Mouse (Mus musculus) layer of hippocampus, postnatal 10 days (tissue): ENCODE results near the gene Klhl42. TPM values are rescaled to one million over a fixed set of nuclear protein-coding genes. Genes with fewer than 3 reads are reported as not detected.
A peak's percentile ranks its signal among the peaks of the same experiment; 100 is the strongest.

Experiments
- DNase-seq, 2 experiments: peaks; one replicate each; pipeline ENCODE4 v3.0.0; 2021; ENCODE audit warnings: low spot score in 2 of 2
- long read RNA-seq: library from polyadenylated mRNA; stranded (forward); transcript quantifications from one replicate; pipeline ENCODE4 v2.0.0, GENCODE M21; 2023
- total RNA-seq, 2 experiments: library from RNA; stranded (reverse); gene quantifications; 2 replicates each; pipeline ENCODE4 v1.2.3; 2021

Klhl42 gene
- 10 to 100 TPM; 23.5 to 25.7 TPM for total RNA-seq
- long read RNA-seq, full-length matches to known transcripts: 11 of 13 reads
- long read RNA-seq, partial matches to known transcripts: 0 of 13 reads
- long read RNA-seq, other reads (novel, unspliced or antisense): 2 of 13 reads

GRCm38 (mm10) chr6:147091136-147092120 is at the start of gene Klhl42:
TSS of gene Klhl42 (plus strand) at chr6:147091379.
- peak; percentile 67 to 77 for DNase-seq

GRCm38 (mm10) chr6:147042291-147043290 is 48.6 kb upstream of the Klhl42 start, which contains the start of gene Mrps35:
TSS of gene Mrps35 (plus strand) at chr6:147042764.
- DNase-seq: peak; percentile 86 to 91

GRCm38 (mm10) chr6:147043633-147044032 is 47.5 kb upstream of the Klhl42 start:
- no peak for DNase-seq

GRCm38 (mm10) chr6:147049239-147049805 is 41.9 kb upstream of the Klhl42 start:
- no peak for DNase-seq

GRCm38 (mm10) chr6:147051666-147052065 is 39.5 kb upstream of the Klhl42 start:
- DNase-seq: no peak

GRCm38 (mm10) chr6:147052440-147052839 is 38.7 kb upstream of the Klhl42 start:
- DNase-seq: no peak

GRCm38 (mm10) chr6:147053785-147054646 is 37.2 kb upstream of the Klhl42 start:
- no peak for DNase-seq

GRCm38 (mm10) chr6:147055374-147055977 is 35.7 kb upstream of the Klhl42 start:
- DNase-seq: no peak

GRCm38 (mm10) chr6:147059326-147059725 is 31.9 kb upstream of the Klhl42 start:
- DNase-seq: no peak

GRCm38 (mm10) chr6:147061630-147062029 is 29.5 kb upstream of the Klhl42 start:
- no peak for DNase-seq

- DNase-seq: no peak
These were observed 29.1 kb upstream of the Klhl42 start for GRCm38 (mm10) chr6:147062034-147062433.

- DNase-seq: no peak
These were observed 28.5 kb upstream of the Klhl42 start for GRCm38 (mm10) chr6:147062694-147063093.

GRCm38 (mm10) chr6:147064226-147064943 is 26.8 kb upstream of the Klhl42 start:
- no peak for DNase-seq

GRCm38 (mm10) chr6:147064944-147065261 is 26.3 kb upstream of the Klhl42 start:
- no peak for DNase-seq

GRCm38 (mm10) chr6:147075808-147076387 is 15.3 kb upstream of the Klhl42 start:
- DNase-seq: no peak

- no peak for DNase-seq
These were observed 14.3 kb upstream of the Klhl42 start for GRCm38 (mm10) chr6:147076878-147077277.

- DNase-seq: no peak
These were observed 11.3 kb upstream of the Klhl42 start for GRCm38 (mm10) chr6:147079919-147080318.

- DNase-seq: no peak
These were observed 5.7 kb upstream of the Klhl42 start for GRCm38 (mm10) chr6:147085398-147086040.
